Mouse (Mus musculus) MEL (cell line): ENCODE measurements around the gene Sowahd. TPM values are rescaled to one million over a fixed set of nuclear protein-coding genes. Genes with fewer than 3 reads are reported as not detected.

Experiments used
- DNase-seq: peaks from one replicate; pipeline ENCODE4 v3.0.0; 2011; ENCODE audit warnings: low read depth, low spot score
- H3K27ac ChIP-seq: 2 replicates; pipeline ENCODE4 v1.5.1; 2012; ENCODE audit warnings: low read depth, mild to moderate bottlenecking, control low read depth, low read length, moderate library complexity; ENCODE audit not compliant: control insufficient read depth
- H3K27me3 ChIP-seq, 2 experiments: fragments of 150-350 bp in 1 of 2; sonication (generic) in 1 of 2; 2 replicates each; pipeline ENCODE4 v1.6.1; 2012; ENCODE audit warnings: low read length in 2 of 2, mild to moderate bottlenecking in 2 of 2, improper control_type of control experiment in 1 of 2, moderate library complexity in 1 of 2; ENCODE audit not compliant: insufficient read depth in 2 of 2, control insufficient read depth in 1 of 2
- H3K36me3 ChIP-seq, 2 experiments: 2 replicates each; pipeline ENCODE4 v1.6.1; 2012 to 2014; ENCODE audit warnings: low read length in 2 of 2, improper control_type of control experiment in 1 of 2, inconsistent platforms in 1 of 2, mild to moderate bottlenecking in 1 of 2; ENCODE audit not compliant: insufficient read depth in 2 of 2, control insufficient read depth in 1 of 2
- H3K4me1 ChIP-seq, 2 experiments: fragments of 150-350 bp in 1 of 2; sonication (generic) in 1 of 2; 2 replicates each; pipeline ENCODE4 v1.6.1; 2012; ENCODE audit warnings: low read length in 2 of 2, improper control_type of control experiment in 1 of 2, mild to moderate bottlenecking in 1 of 2; ENCODE audit not compliant: insufficient read depth in 2 of 2, control insufficient read depth in 1 of 2
- H3K4me3 ChIP-seq, 2 experiments: fragments of 150-350 bp in 1 of 2; sonication (generic) in 1 of 2; 2 replicates each; pipeline ENCODE4 v1.5.1; 2012; ENCODE audit warnings: low read depth in 2 of 2, low read length in 2 of 2, mild to moderate bottlenecking in 2 of 2, moderate library complexity in 2 of 2, control low read depth in 1 of 2, improper control_type of control experiment in 1 of 2; ENCODE audit not compliant: control insufficient read depth in 1 of 2, insufficient read depth in 1 of 2
- H3K79me2 ChIP-seq: 2 replicates; pipeline ENCODE4 v1.6.1; 2012; ENCODE audit warnings: mild to moderate bottlenecking, low read length, moderate library complexity; ENCODE audit not compliant: control insufficient read depth, poor library complexity, insufficient read depth
- H3K9ac ChIP-seq: 2 replicates; pipeline ENCODE4 v1.6.1; 2012; ENCODE audit warnings: low read depth, mild to moderate bottlenecking, control low read depth, low read length, moderate library complexity; ENCODE audit not compliant: control insufficient read depth, poor library complexity, severe bottlenecking
- H3K9me3 ChIP-seq: fragments of 150-350 bp; sonication (generic); replicated peaks from 2 replicates; pipeline ENCODE4 v1.6.1; 2012; ENCODE audit warnings: mild to moderate bottlenecking, low read length, improper control_type of control experiment, moderate library complexity; ENCODE audit not compliant: insufficient read depth
- CHD1 ChIP-seq: IDR thresholded peaks from 2 replicates; pipeline ENCODE4 v1.6.1; 2012; ENCODE audit warnings: low read depth, mild to moderate bottlenecking, inconsistent platforms, low read length, improper control_type of control experiment
- CHD2 ChIP-seq: IDR thresholded peaks from 2 replicates; pipeline ENCODE4 v1.6.1; 2011; ENCODE audit warnings: low read length, improper control_type of control experiment
- CTCF ChIP-seq, 3 experiments: IDR thresholded peaks in 2 of 3; conservative IDR thresholded peaks in 1 of 3; 2 replicates each; pipeline ENCODE4 v1.5.1; 2011 to 2012; ENCODE audit warnings: low read length in 3 of 3, low read depth in 2 of 3, mild to moderate bottlenecking in 2 of 3, improper control_type of control experiment in 1 of 3, inconsistent platforms in 1 of 3, mixed read lengths in 1 of 3, moderate library complexity in 1 of 3; ENCODE audit not compliant: control insufficient read depth in 1 of 3, insufficient read depth in 1 of 3, poor library complexity in 1 of 3, severe bottlenecking in 1 of 3
- E2F4 ChIP-seq: IDR thresholded peaks from 2 replicates; pipeline ENCODE4 v1.6.1; 2011; ENCODE audit warnings: low read depth, low read length, improper control_type of control experiment, borderline replicate concordance
- ELF1 ChIP-seq: IDR thresholded peaks from 2 replicates; pipeline ENCODE4 v1.6.1; 2014; ENCODE audit warnings: low read depth, mild to moderate bottlenecking, inconsistent platforms, low read length, improper control_type of control experiment, moderate library complexity
- EP300 ChIP-seq, 2 experiments: IDR thresholded peaks; 2 replicates each; pipeline ENCODE4 v1.6.1; 2011; ENCODE audit warnings: improper control_type of control experiment in 2 of 2, low read length in 2 of 2, low read depth in 1 of 2, mild to moderate bottlenecking in 1 of 2
- GABPA ChIP-seq: IDR thresholded peaks from 2 replicates; pipeline ENCODE4 v1.6.1; 2012; ENCODE audit warnings: low read depth, mild to moderate bottlenecking, inconsistent platforms, low read length, improper control_type of control experiment, moderate library complexity
- GATA1 ChIP-seq: IDR thresholded peaks from 2 replicates; pipeline ENCODE4 v1.6.1; 2011; ENCODE audit warnings: low read depth, low read length, improper control_type of control experiment
- JUND ChIP-seq: IDR thresholded peaks from 2 replicates; pipeline ENCODE4 v1.6.1; 2011; ENCODE audit warnings: low read depth, mild to moderate bottlenecking, improper control_type of control experiment, low read length
- KAT2A ChIP-seq: conservative IDR thresholded peaks from 2 replicates; pipeline ENCODE4 v1.6.1; 2012; ENCODE audit warnings: low read depth, low read length, improper control_type of control experiment, inconsistent platforms
- MAX ChIP-seq: IDR thresholded peaks from 2 replicates; pipeline ENCODE4 v1.6.1; 2011; ENCODE audit warnings: low read length, improper control_type of control experiment
- MEF2A ChIP-seq: IDR thresholded peaks from 2 replicates; pipeline ENCODE4 v1.6.1; 2014; ENCODE audit warnings: low read depth, mild to moderate bottlenecking, inconsistent platforms, low read length, improper control_type of control experiment; ENCODE audit not compliant: poor library complexity, insufficient replicate concordance, severe bottlenecking; ENCODE audit errors: extremely low read depth
- MYB ChIP-seq: IDR thresholded peaks from 2 replicates; pipeline ENCODE4 v1.6.1; 2011; ENCODE audit warnings: mild to moderate bottlenecking, low read depth, low read length, improper control_type of control experiment
- NELFE ChIP-seq: IDR thresholded peaks from 2 replicates; pipeline ENCODE4 v1.6.1; 2011; ENCODE audit warnings: low read depth, low read length, improper control_type of control experiment
- NRF1 ChIP-seq: IDR thresholded peaks from 2 replicates; pipeline ENCODE4 v1.6.1; 2014; ENCODE audit warnings: low read depth, mild to moderate bottlenecking, inconsistent platforms, low read length, improper control_type of control experiment, moderate library complexity; ENCODE audit not compliant: poor library complexity, insufficient read depth, severe bottlenecking
- POLR2A ChIP-seq, 2 experiments: IDR thresholded peaks; 2 replicates each; pipeline ENCODE4 v1.6.1; 2011 to 2012; ENCODE audit warnings: low read length in 2 of 2, mild to moderate bottlenecking in 2 of 2, control low read depth in 1 of 2, improper control_type of control experiment in 1 of 2, low read depth in 1 of 2, moderate library complexity in 1 of 2; ENCODE audit not compliant: control insufficient read depth in 1 of 2, insufficient read depth in 1 of 2, poor library complexity in 1 of 2
- POLR2AphosphoS2 ChIP-seq: IDR thresholded peaks from 2 replicates; pipeline ENCODE4 v1.6.1; 2011; ENCODE audit warnings: low read length, improper control_type of control experiment
- RAD21 ChIP-seq: IDR thresholded peaks from 2 replicates; pipeline ENCODE4 v1.6.1; 2011; ENCODE audit warnings: mild to moderate bottlenecking, low read depth, low read length, improper control_type of control experiment
- RCOR1 ChIP-seq: IDR thresholded peaks from 2 replicates; pipeline ENCODE4 v1.6.1; 2012; ENCODE audit warnings: low read depth, mild to moderate bottlenecking, inconsistent platforms, low read length, improper control_type of control experiment
- SMC3 ChIP-seq: IDR thresholded peaks from 2 replicates; pipeline ENCODE4 v1.6.1; 2011; ENCODE audit warnings: low read depth, low read length, improper control_type of control experiment
- TAL1 ChIP-seq: IDR thresholded peaks from 2 replicates; pipeline ENCODE4 v1.6.1; 2012; ENCODE audit warnings: mild to moderate bottlenecking, inconsistent platforms, low read length, moderate library complexity, mixed read lengths
- TBP ChIP-seq: IDR thresholded peaks from 2 replicates; pipeline ENCODE4 v1.8.0; 2011; ENCODE audit warnings: low read depth, low read length, improper control_type of control experiment
- TCF12 ChIP-seq: IDR thresholded peaks from 2 replicates; pipeline ENCODE4 v1.6.1; 2014; ENCODE audit warnings: low read depth, mild to moderate bottlenecking, inconsistent platforms, low read length, improper control_type of control experiment, moderate library complexity
- USF2 ChIP-seq, 2 experiments: IDR thresholded peaks; 2 replicates each; pipeline ENCODE4 v1.6.1; 2011 to 2012; ENCODE audit warnings: improper control_type of control experiment in 2 of 2, low read length in 2 of 2, borderline replicate concordance in 1 of 2, inconsistent platforms in 1 of 2, low read depth in 1 of 2, mild to moderate bottlenecking in 1 of 2; ENCODE audit not compliant: insufficient read depth in 1 of 2
- ZKSCAN1 ChIP-seq: IDR thresholded peaks from 2 replicates; pipeline ENCODE4 v1.6.1; 2012; ENCODE audit warnings: low read depth, mild to moderate bottlenecking, inconsistent platforms, low read length, improper control_type of control experiment, moderate library complexity
- ZMIZ1 ChIP-seq: IDR thresholded peaks from 2 replicates; pipeline ENCODE4 v1.6.1; 2012; ENCODE audit warnings: low read depth, mild to moderate bottlenecking, inconsistent platforms, low read length, improper control_type of control experiment, moderate library complexity
- ZNF384 ChIP-seq: IDR thresholded peaks from 2 replicates; pipeline ENCODE4 v1.6.1; 2012; ENCODE audit warnings: low read depth, mild to moderate bottlenecking, inconsistent platforms, low read length, improper control_type of control experiment
- polyA plus RNA-seq, 2 experiments: library from polyadenylated mRNA; stranded (reverse) in 1 of 2; unstranded in 1 of 2; fragments of >175 nt in 1 of 2; fragments of >200 nt in 1 of 2; gene quantifications; 2 replicates each; pipeline versions ENCODE4 v1.2.1 to v1.2.4; 2012; ENCODE audit warnings: low replicate concordance in 2 of 2, low read depth in 1 of 2; ENCODE audit not compliant: insufficient read length in 2 of 2, insufficient read depth in 1 of 2, missing spikeins in 1 of 2
- total RNA-seq: library from RNA; depleted of rRNA; stranded (reverse); fragments of 300-350 nt; gene quantifications from 2 replicates; pipeline ENCODE4 v1.2.3, GENCODE M21; 2012

The Sowahd gene
- total and polyA plus RNA-seq, 3 experiments, result not detected

DNA sequence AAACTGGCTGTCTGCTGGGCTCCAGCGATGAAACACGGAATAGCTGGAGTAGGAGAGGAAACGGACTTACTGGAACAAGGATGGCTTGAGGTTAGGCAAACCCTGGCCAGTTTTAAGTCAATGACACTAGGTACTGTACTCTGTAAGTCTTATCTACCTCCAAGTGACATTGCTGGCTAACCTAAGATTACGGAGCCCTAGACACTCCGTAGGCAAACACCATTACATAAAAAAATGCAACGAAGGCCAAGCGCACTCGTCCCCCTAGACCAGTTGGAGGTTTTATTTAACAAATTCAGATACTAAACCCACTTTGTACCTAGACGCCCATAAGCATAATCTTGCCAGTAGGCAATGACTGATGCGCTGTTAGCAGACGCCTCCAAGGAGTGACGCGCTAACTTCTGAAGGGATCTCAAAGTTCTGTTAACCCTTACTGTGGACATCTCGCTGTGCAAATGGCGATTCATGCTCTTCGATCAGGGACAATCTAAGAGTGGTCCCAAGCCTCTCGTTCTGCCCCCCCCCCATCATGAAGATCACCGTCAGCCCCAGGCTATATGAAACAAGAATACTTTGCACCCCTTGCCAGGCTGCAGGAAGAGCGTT, 35.8 kb downstream of the Sowahd start:
- Histone ChIP-seq H3K9me3 (no peaks in the 10 kb centered on the region), H3K9ac (peak overlapping the region; percentile 91), H3K4me3 (peak overlapping the region; percentile 72 to 77), H3K36me3 (peaks cover 6 to 11% of the 10 kb centered on the region in 2 experiments; a peak in 3 of 4 replicates), H3K79me2 (peaks cover 24% of the 10 kb centered on the region), H3K27ac (peak overlapping the region; percentile 95), H3K4me1 (peaks cover 3 to 5% of the 10 kb centered on the region in 2 experiments; a peak in 2 of 4 replicates), H3K27me3 (no peaks in the 10 kb centered on the region)
- DNase-seq, result peak; percentile 51
- TF ChIP-seq GATA1 (no peak), RAD21 (no peak), ZMIZ1 (0 out of 2 replicates have a peak, but pooled peaks have one; percentile 3), POLR2AphosphoS2 (peak; percentile 63; the same call in 1 of the 2 replicates), USF2 (IDR thresholded peaks at IDR 0.05; ENCODE audit: borderline replicate concordance in 1 of 2, insufficient read depth in 1 of 2, low read depth in 1 of 2, low read length in 2 of 2) (no peak), CTCF (IDR thresholded peaks at IDR 0.05 in 2 of 3, conservative IDR thresholded peaks at IDR 0.05 in 1 of 3; ENCODE audit: control insufficient read depth in 1 of 3, insufficient read depth in 1 of 3, low read depth in 2 of 3, low read length in 3 of 3, poor library complexity in 1 of 3, severe bottlenecking in 1 of 3) (no peak), EP300 (IDR thresholded peaks at IDR 0.05; ENCODE audit: low read depth in 1 of 2, low read length in 2 of 2) (no peak), CHD1 (no peak), TAL1 (0 out of 2 replicates have a peak, but pooled peaks have one; percentile 9), SMC3 (no peak), ZNF384 (no peak), MAX (no peak), TCF12 (no peak)

DNA sequence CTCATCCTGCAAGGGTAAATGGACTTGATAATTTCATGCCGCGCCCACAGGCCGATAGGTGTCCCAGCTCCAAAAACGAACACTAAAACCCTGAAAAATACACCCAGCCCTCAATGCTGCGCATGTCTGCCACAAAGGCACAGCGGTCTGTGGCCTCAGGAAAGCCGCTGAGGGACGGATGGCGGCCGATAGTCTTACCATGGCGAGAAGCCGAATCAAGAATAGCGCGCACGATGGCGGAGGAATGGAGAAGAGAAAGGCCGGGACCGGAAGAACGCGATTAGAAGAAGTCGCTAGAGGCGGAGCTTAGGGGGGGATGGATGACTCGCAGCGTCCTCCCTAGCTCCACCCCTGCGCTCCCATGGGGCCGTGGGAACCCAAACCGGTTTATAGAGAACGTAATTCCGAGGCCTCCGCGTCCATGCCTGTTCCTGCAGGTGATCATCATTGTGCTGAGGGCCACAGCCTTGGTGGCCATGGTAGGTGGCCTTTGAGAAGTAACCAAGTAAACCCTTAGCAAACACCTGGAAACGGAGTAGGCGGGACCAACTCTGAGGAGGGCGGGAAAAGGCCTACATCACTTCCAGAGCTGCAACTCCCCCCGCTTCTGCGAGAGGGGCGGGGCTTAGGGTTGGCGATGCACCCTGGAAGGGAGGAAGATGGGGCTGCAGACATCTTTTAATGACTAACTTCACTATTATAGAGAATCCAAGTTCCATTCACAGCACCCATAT, 36.4 kb downstream of the Sowahd start, which contains the start of gene Rpl39:
Rpl39 (minus strand) TSS at position 476 of the 734 bp plus-strand sequence.
- Histone ChIP-seq H3K9ac (peak within 1 kb of the TSS; percentile 91), H3K79me2 (peaks cover 24% of the 10 kb centered on the region), H3K36me3 (peaks cover 6 to 11% of the 10 kb centered on the region in 2 experiments; a peak in 3 of 4 replicates), H3K27me3 (no peaks in the 10 kb centered on the region), H3K4me1 (peaks cover 3 to 5% of the 10 kb centered on the region in 2 experiments; a peak in 2 of 4 replicates), H3K9me3 (no peaks in the 10 kb centered on the region), H3K4me3 (peak within 1 kb of the TSS; percentile 77 to 79), H3K27ac (peak within 1 kb of the TSS; percentile 95)
- peak; percentile 92 for DNase-seq
- no peak for TF ChIP-seq CTCF (IDR thresholded peaks at IDR 0.05 in 2 of 3, conservative IDR thresholded peaks at IDR 0.05 in 1 of 3; ENCODE audit: control insufficient read depth in 1 of 3, insufficient read depth in 1 of 3, low read depth in 2 of 3, low read length in 3 of 3, poor library complexity in 1 of 3, severe bottlenecking in 1 of 3)
- TF ChIP-seq TAL1, result no peak
- TF ChIP-seq RCOR1, result no peak
- no peak for TF ChIP-seq GABPA
- no peak for TF ChIP-seq SMC3
- no peak for TF ChIP-seq CHD2
- TF ChIP-seq POLR2A (IDR thresholded peaks at IDR 0.05; ENCODE audit: control insufficient read depth in 1 of 2, insufficient read depth in 1 of 2, low read depth in 1 of 2, low read length in 2 of 2, poor library complexity in 1 of 2), result peak; percentile 76 to 91
- no peak for TF ChIP-seq ZNF384
- peak; percentile 57; the same call in 1 of the 2 replicates for TF ChIP-seq KAT2A
- TF ChIP-seq MAX, result peak; percentile 86
- TF ChIP-seq JUND, result no peak
- TF ChIP-seq ZMIZ1, result no peak
- no peak for TF ChIP-seq RAD21
- TF ChIP-seq MEF2A, result no peak
- TF ChIP-seq E2F4, result no peak
- TF ChIP-seq ELF1, result no peak
- TF ChIP-seq CHD1, result no peak
- no peak for TF ChIP-seq USF2 (IDR thresholded peaks at IDR 0.05; ENCODE audit: borderline replicate concordance in 1 of 2, insufficient read depth in 1 of 2, low read depth in 1 of 2, low read length in 2 of 2)
- peak; percentile 86 for TF ChIP-seq NELFE
- TF ChIP-seq EP300 (IDR thresholded peaks at IDR 0.05; ENCODE audit: low read depth in 1 of 2, low read length in 2 of 2), result no peak
- TF ChIP-seq TBP, result peak; percentile 94
- TF ChIP-seq MYB, result no peak
- no peak for TF ChIP-seq NRF1
- no peak for TF ChIP-seq ZKSCAN1
